Mouse (Mus musculus): ENCODE results near the gene Heatr3.

The Heatr3 gene

DNA sequence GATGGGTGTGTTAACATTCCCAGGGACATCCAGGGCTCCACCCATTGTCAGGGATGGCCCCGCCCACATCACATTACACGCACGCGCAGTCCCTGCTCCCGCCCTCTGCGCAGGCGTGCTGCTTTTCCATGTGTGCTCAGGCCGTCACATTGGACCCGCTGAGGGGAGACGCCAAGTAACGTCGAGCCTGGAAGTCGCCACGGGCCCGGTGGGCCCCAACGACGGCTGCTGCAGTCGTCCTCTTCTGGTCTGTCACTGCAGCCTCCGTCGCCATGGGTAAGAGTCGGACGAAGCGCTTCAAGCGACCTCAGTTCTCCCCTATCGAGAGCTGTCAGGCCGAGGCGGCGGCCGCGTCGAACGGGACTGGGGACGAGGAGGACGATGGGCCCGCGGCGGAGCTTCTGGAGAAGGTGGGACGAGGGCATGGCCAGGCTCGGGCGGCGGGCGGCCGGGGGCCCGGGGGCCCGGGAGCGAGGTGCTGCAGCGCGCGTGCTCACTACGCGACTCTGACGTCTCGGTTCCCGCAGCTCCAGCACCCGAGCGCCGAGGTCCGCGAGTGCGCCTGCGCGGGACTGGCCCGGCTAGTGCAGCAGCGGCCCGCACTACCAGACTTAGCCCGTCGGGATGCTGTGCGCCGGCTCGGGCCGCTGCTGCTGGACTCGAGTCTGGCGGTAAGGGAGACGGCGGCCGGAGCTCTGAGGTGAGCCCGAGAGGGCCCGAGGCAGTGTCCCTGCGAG, at the start of gene Heatr3:
Gene Heatr3, plus strand, starts transcription at position 108 of the 737 bp plus-strand sequence.
- peak; percentile 97 for DNase-seq (ENCODE audit: low spot score)

- no peak for DNase-seq (ENCODE audit: low spot score)
Measured at GRCm38 (mm10) chr8:88088006-88088405, 49.6 kb upstream of the Heatr3 start.

DNA sequence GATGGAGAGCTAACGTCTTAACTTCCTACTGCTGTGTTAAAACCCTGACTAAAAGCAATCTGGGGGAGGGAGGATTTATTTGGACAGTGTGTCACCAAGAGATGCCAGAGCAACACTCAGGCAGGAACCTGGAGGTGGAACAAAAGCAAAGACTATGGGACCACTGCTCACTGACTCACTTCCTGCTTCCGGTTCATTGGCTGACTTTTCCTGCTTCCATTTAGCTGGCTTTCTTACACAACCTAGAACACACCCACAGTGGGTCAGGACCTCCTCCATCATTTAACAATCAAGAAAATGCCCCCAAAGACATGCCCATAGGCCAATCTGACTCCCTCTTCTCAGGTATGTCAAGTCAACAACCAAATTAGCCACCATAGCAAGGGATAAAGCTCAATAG, 46.0 kb upstream of the Heatr3 start:
- no peak for DNase-seq (ENCODE audit: low spot score)

GRCm38 (mm10) chr8:88093367-88093766, 44.3 kb upstream of the Heatr3 start:
- peak; percentile 44 for DNase-seq (ENCODE audit: low spot score)

DNA sequence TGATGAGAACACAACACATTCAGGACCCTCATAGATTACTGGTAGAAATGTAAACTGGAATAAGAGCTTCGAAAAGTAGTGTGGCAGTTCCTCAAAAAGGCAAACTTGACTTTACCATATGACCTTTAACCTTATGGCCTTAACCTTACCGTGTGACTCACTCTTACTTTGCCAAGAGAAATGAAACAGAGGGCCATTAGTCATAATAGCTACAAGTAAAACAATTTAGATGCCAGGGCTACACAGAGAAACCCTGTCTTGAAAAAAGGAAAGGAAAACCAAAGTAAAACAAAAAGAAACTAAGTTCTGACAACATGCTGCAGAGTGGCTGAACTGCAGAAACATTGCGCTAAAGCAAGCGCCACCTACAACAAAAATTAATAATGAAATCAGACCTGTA, 38.8 kb upstream of the Heatr3 start:
- no peak for DNase-seq (ENCODE audit: low spot score)

DNA sequence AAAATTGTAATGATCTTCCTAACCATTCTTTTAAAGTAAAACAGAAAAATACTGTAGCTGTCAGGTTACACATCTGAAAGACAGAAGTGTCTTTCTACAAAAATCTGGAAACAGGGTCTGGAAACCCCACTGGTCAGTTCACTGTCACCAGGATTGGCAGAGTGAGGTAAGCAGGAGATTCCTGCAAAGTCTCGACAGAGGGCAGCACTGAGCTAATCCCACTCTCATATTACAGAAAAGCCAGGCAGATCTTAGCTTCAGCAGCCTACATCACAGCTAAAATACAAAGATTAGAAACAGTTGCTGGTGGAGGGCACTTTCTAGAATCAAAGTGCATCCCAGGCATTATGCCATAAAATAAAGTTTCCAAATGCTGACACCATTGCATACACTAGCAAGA, 38.1 kb upstream of the Heatr3 start:
- DNase-seq (ENCODE audit: low spot score): peak; percentile 84

GRCm38 (mm10) chr8:88109241-88109640, 28.4 kb upstream of the Heatr3 start:
- DNase-seq (ENCODE audit: low spot score): no peak

GRCm38 (mm10) chr8:88118456-88119036, 19.1 kb upstream of the Heatr3 start, which contains the start of gene Cnep1r1:
Cnep1r1 (plus strand) TSS chr8:88118769.
- DNase-seq (ENCODE audit: low spot score): peak; percentile 98

DNA sequence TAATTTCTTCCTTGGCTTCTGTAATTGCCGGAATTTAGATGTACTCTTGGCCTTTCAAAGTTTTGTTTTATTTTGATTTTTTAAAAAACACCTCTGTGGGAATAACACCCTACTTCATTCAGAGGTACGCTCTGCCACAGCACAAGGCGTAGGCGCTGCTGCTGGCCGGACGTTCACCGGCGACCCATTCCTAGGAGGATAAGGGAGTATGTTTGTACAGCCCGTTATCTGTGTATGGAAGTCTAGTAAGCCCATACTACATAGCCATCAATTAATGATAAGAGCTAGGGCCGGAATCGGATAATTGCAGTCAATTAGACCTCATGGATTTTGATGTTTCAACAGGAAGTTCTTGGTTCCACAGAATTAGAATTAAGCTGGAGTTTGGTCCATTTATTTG, 18.6 kb upstream of the Heatr3 start:
- peak; percentile 28 for DNase-seq (ENCODE audit: low spot score)

DNA sequence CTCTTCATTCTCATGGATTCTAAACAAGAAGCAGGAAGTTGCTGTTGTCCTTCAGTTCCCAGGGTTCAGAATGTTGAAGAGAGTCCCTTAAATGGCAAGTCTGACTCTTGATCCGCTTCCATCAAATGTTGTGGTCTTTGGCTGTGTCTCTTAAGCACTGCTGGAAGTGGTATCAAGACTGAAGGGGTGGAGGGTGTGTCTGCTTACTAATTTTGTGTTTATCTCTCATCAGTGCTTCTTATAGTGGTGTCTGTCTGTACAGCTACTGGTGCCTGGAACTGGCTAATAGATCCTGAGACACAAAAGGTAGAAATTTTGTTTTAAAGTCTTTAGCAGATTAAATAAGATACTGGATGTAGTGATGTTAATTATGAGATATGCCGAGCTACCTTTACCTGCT, 12.8 kb upstream of the Heatr3 start:
- no peak for DNase-seq (ENCODE audit: low spot score)

GRCm38 (mm10) chr8:88129397-88129796, 8.3 kb upstream of the Heatr3 start:
- DNase-seq (ENCODE audit: low spot score): no peak

DNA sequence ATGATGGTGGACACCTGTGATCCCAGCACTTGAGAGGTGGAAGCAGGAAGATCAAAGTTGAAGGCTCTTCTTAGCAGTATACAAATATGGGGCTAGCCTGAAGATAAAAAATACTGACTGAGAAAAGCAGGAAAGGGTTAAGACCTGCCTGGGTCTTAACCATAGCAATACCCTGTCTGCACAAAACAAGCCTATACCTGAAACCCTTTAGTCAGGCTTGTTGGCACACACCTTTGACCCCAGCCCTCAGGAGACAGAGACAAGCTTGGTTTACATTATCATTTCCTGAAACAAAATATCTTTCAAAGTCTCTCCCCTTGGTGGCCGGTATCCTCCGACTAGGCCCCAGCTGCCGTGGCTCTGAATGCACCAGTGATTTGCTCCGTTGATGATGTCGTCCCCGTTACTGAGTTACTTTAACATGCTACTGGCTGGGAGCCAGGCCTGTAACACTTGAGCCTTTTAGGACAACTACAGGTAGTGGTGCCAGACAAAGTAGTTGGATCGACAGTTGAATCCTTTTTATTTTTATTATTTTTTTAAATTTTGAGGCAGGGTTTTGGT, 6.8 kb upstream of the Heatr3 start:
- no peak for DNase-seq (ENCODE audit: low spot score)

- DNase-seq (ENCODE audit: low spot score): no peak
Measured at GRCm38 (mm10) chr8:88139256-88139655, 1.6 kb downstream of the Heatr3 start.

GRCm38 (mm10) chr8:88141629-88142028, 4.0 kb downstream of the Heatr3 start:
- no peak for DNase-seq (ENCODE audit: low spot score)

DNA sequence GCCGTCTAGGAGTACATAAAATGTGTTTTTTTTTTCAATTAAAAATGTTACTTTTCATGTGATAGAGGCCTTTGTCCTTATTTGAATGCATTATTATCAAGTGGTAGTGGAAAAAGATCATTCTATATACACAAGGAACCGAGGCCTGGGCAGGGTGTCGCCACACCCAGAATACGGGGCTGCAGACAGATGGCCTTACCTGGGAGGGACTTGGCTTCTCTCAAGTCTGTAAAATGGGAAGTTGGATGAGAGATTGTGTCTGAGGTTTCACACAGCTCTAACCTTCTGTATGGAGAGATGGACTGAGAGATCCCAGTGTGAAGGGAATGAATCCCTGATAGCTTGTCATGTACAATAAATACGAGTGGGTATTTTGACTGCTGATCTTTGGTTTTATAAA, 6.4 kb downstream of the Heatr3 start:
- no peak for DNase-seq (ENCODE audit: low spot score)

- DNase-seq (ENCODE audit: low spot score): no peak
Measured at GRCm38 (mm10) chr8:88150910-88151371, 13.3 kb downstream of the Heatr3 start.

- DNase-seq (ENCODE audit: low spot score): no peak
Measured at GRCm38 (mm10) chr8:88160237-88160995, 22.8 kb downstream of the Heatr3 start.

GRCm38 (mm10) chr8:88161439-88161838, 23.8 kb downstream of the Heatr3 start:
- DNase-seq (ENCODE audit: low spot score): peak; percentile 82

GRCm38 (mm10) chr8:88175264-88175663, 37.6 kb downstream of the Heatr3 start:
- no peak for DNase-seq (ENCODE audit: low spot score)

- no peak for DNase-seq (ENCODE audit: low spot score)
Measured at GRCm38 (mm10) chr8:88177291-88177690, 39.6 kb downstream of the Heatr3 start.

DNA sequence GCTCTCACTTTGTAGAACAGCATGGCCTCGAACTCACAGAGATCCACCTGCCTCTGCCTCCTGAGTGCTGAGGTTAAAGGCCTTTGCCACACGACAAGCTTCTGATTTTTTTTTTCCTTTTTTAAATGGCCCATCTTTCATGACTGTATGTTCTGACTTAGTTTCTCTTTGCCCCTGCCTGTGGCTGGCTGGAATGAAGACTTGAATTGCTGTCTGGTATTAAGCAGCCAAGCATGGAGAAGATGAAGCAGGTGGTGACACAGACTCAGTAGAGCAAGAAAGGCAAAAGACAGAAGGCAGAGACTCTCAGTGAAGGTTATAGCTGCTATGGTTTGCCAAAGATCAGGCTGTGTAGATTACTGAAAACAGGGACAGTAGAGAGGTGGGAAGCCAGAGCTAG, 45.5 kb downstream of the Heatr3 start:
- no peak for DNase-seq (ENCODE audit: low spot score)

DNA sequence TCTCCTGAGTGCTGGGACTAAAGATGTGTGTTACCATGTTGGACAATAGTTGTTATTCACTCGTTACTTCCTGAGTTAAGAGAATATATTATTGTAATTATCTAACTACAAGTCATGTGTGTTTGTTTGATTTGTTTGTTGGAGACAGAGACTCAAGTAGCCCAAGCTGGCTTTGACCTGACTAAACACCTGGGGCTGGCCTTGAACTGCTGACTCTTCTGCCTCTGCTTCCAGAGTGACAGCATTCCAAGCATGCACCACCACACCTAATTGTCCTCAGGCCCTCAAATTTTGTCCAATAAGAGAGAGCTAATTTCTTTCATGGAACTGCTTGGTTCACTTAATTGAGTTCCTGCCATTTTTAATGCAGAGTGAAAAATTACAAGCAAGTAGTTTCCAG, 47.3 kb downstream of the Heatr3 start:
- DNase-seq (ENCODE audit: low spot score): no peak

DNA sequence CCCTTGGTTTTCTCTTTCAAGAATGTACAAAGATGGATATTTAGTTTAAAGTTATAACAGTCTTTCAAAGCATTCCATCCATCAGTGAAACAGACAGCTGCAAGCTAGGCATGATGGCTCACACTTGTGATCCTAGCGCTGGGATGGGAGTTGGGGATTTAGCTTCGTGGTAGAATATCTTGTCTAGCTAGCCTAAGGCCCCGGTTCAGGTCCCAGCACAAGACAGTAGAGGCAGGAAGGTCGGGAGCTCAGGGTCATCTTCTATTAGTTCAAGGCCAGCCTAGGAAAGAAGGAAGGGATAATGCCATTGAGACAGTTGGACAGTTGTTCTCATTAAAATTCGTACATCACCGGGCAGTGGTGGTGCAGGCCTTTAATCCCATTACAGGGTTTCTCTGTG, 48.1 kb downstream of the Heatr3 start:
- no peak for DNase-seq (ENCODE audit: low spot score)

Measured in embryo, embryonic 10.5 days (tissue).